Mouse (Mus musculus): ENCODE measurements around the gene Oaz3. TPM values are rescaled to one million over a fixed set of nuclear protein-coding genes. Genes with fewer than 3 reads are reported as not detected.

The Oaz3 gene
- polyA plus RNA-seq (2016; fragmentation: Nextera tagmentation; extraction: Ambion mirVana), result 0.29 and 0.51 TPM in 2 replicates

- peak within 1 kb of the TSS; percentile 97 for H3K4me3 ChIP-seq
- under 1% methylated on average over 24 of the region's 24 CpGs for WGBS
- H3K27me3 ChIP-seq (ENCODE audit: low read depth, poor library complexity, severe bottlenecking), result peaks cover 7% of the 10 kb centered on the region; the same call in 1 of the 2 replicates
- H3K36me3 ChIP-seq, result peaks cover 40% of the 10 kb centered on the region
- H3K27ac ChIP-seq, result peak within 1 kb of the TSS; percentile 89
- DNase-seq (ENCODE audit: low spot score), result no peak
- no peaks in the 10 kb centered on the region for H3K9me3 ChIP-seq (replicated peaks)
- H3K4me1 ChIP-seq, result peaks cover 9% of the 10 kb centered on the region
These were observed at the start of gene Oaz3 for GRCm38 (mm10) chr3:94443597-94443964. Gene Oaz3, minus strand, starts transcription at chr3:94443915.

- H3K27ac ChIP-seq, result no peak overlapping the region
- H3K27me3 ChIP-seq (ENCODE audit: low read depth, poor library complexity, severe bottlenecking), result no peaks in the 10 kb centered on the region
- peaks cover 31% of the 10 kb centered on the region for H3K4me1 ChIP-seq
- WGBS, result 81% methylated on average over 6 of the region's 6 CpGs
- H3K4me3 ChIP-seq, result no peak overlapping the region
- H3K9me3 ChIP-seq (replicated peaks), result no peaks in the 10 kb centered on the region
- H3K36me3 ChIP-seq, result peaks cover 6% of the 10 kb centered on the region; the same call in 1 of the 2 replicates
- DNase-seq (ENCODE audit: low spot score), result no peak
These were observed 43.9 kb upstream of the Oaz3 start for GRCm38 (mm10) chr3:94487581-94487980.

- H3K27me3 ChIP-seq (ENCODE audit: low read depth, poor library complexity, severe bottlenecking), result peaks cover 12% of the 10 kb centered on the region
- no peaks in the 10 kb centered on the region for H3K9me3 ChIP-seq (replicated peaks)
- no peak for DNase-seq (ENCODE audit: low spot score)
- peaks cover 31% of the 10 kb centered on the region for H3K4me1 ChIP-seq
- WGBS, result 82% methylated on average over 7 of the region's 7 CpGs
- no peak overlapping the region for H3K4me3 ChIP-seq
- H3K27ac ChIP-seq, result no peak overlapping the region
- H3K36me3 ChIP-seq, result 0 out of 2 replicates have a peak, but pooled peaks cover 3% of the 10 kb centered on the region
These were observed 42.2 kb upstream of the Oaz3 start for GRCm38 (mm10) chr3:94485922-94486321.

- peak; percentile 82 for DNase-seq (ENCODE audit: low spot score)
- Histone ChIP-seq H3K27me3 (ENCODE audit: low read depth, poor library complexity, severe bottlenecking) (peaks cover 32% of the 10 kb centered on the region), H3K9me3 (replicated peaks) (no peaks in the 10 kb centered on the region), H3K4me3 (no peak overlapping the region), H3K4me1 (peaks cover 49% of the 10 kb centered on the region), H3K27ac (no peak overlapping the region), H3K36me3 (no peaks in the 10 kb centered on the region)
- WGBS, result 23% methylated on average over 20 of the region's 20 CpGs
These were observed 40.2 kb upstream of the Oaz3 start for GRCm38 (mm10) chr3:94483790-94484439.

- peaks cover 43% of the 10 kb centered on the region for H3K27me3 ChIP-seq (ENCODE audit: low read depth, poor library complexity, severe bottlenecking)
- H3K36me3 ChIP-seq, result no peaks in the 10 kb centered on the region
- no peak overlapping the region for H3K4me3 ChIP-seq
- no peak overlapping the region for H3K27ac ChIP-seq
- WGBS, result 83% methylated on average over 17 of the region's 17 CpGs
- H3K9me3 ChIP-seq (replicated peaks), result no peaks in the 10 kb centered on the region
- peaks cover 59% of the 10 kb centered on the region for H3K4me1 ChIP-seq
- DNase-seq (ENCODE audit: low spot score), result no peak
These were observed 39.2 kb upstream of the Oaz3 start for GRCm38 (mm10) chr3:94482764-94483385.

- peaks cover 63% of the 10 kb centered on the region for H3K4me1 ChIP-seq
These were observed 37.7 kb upstream of the Oaz3 start for GRCm38 (mm10) chr3:94481429-94481828.

GRCm38 (mm10) chr3:94480291-94480884 lies 36.7 kb upstream of the Oaz3 start, which contains the start of gene Riiad1:
Gene Riiad1, minus strand, starts transcription at chr3:94480341.
- H3K4me3 ChIP-seq, result peak within 1 kb of the TSS; percentile 20; the same call in 1 of the 2 replicates
- H3K27ac ChIP-seq, result no peak within 1 kb of the TSS
- no peaks in the 10 kb centered on the region for H3K36me3 ChIP-seq
- DNase-seq (ENCODE audit: low spot score), result no peak
- 5% methylated on average over 16 of the region's 16 CpGs for WGBS
- no peaks in the 10 kb centered on the region for H3K9me3 ChIP-seq (replicated peaks)
- H3K27me3 ChIP-seq (ENCODE audit: low read depth, poor library complexity, severe bottlenecking), result peaks cover 48% of the 10 kb centered on the region
- peaks cover 61% of the 10 kb centered on the region for H3K4me1 ChIP-seq

More at GRCm38 (mm10) chr3:94481429-94481828, 37.7 kb upstream of the Oaz3 start:
- Histone ChIP-seq H3K27ac (no peak overlapping the region), H3K27me3 (ENCODE audit: low read depth, poor library complexity, severe bottlenecking) (peaks cover 48% of the 10 kb centered on the region), H3K4me3 (no peak overlapping the region), H3K9me3 (replicated peaks) (no peaks in the 10 kb centered on the region), H3K36me3 (no peaks in the 10 kb centered on the region)
- DNase-seq (ENCODE audit: low spot score), result no peak
- 76% methylated on average over 4 of the region's 4 CpGs for WGBS

- no peaks in the 10 kb centered on the region for H3K36me3 ChIP-seq
- peaks cover 48% of the 10 kb centered on the region for H3K27me3 ChIP-seq (ENCODE audit: low read depth, poor library complexity, severe bottlenecking)
- H3K4me3 ChIP-seq, result peak overlapping the region; percentile 20; the same call in 1 of the 2 replicates
- 6% methylated on average over 11 of the region's 11 CpGs for WGBS
- no peaks in the 10 kb centered on the region for H3K9me3 ChIP-seq (replicated peaks)
- H3K27ac ChIP-seq, result no peak overlapping the region
- DNase-seq (ENCODE audit: low spot score), result peak; percentile 63
- peaks cover 53% of the 10 kb centered on the region for H3K4me1 ChIP-seq
These were observed 35.8 kb upstream of the Oaz3 start for GRCm38 (mm10) chr3:94479564-94479963.

- Histone ChIP-seq H3K27me3 (ENCODE audit: low read depth, poor library complexity, severe bottlenecking) (peaks cover 48% of the 10 kb centered on the region), H3K4me1 (peaks cover 44% of the 10 kb centered on the region), H3K27ac (no peak overlapping the region), H3K36me3 (no peaks in the 10 kb centered on the region), H3K9me3 (replicated peaks) (no peaks in the 10 kb centered on the region), H3K4me3 (peak overlapping the region; percentile 28; the same call in 1 of the 2 replicates)
- 7% methylated on average over 9 of the region's 9 CpGs for WGBS
- no peak for DNase-seq (ENCODE audit: low spot score)
These were observed 35.0 kb upstream of the Oaz3 start for GRCm38 (mm10) chr3:94478591-94479169.

- peak; percentile 59 for DNase-seq (ENCODE audit: low spot score)
- peak within 1 kb of the TSS; percentile 28; the same call in 1 of the 2 replicates for H3K4me3 ChIP-seq
- peaks cover 48% of the 10 kb centered on the region for H3K27me3 ChIP-seq (ENCODE audit: low read depth, poor library complexity, severe bottlenecking)
- no peaks in the 10 kb centered on the region for H3K9me3 ChIP-seq (replicated peaks)
- no peak within 1 kb of the TSS for H3K27ac ChIP-seq
- 0% methylated on average over 14 of the region's 14 CpGs for WGBS
- no peaks in the 10 kb centered on the region for H3K36me3 ChIP-seq
- H3K4me1 ChIP-seq, result peaks cover 47% of the 10 kb centered on the region
These were observed 34.3 kb upstream of the Oaz3 start, which contains the start of gene Celf3 for GRCm38 (mm10) chr3:94477981-94478422. Gene Celf3, plus strand, starts transcription at chr3:94478295.

GRCm38 (mm10) chr3:94477444-94477843 lies 33.7 kb upstream of the Oaz3 start:
- Histone ChIP-seq H3K4me1 (peaks cover 52% of the 10 kb centered on the region), H3K4me3 (no peak overlapping the region)
- no peak for DNase-seq (ENCODE audit: low spot score)

GRCm38 (mm10) chr3:94476301-94477035 lies 32.8 kb upstream of the Oaz3 start:
- Histone ChIP-seq H3K27me3 (ENCODE audit: low read depth, poor library complexity, severe bottlenecking) (peaks cover 41% of the 10 kb centered on the region), H3K27ac (no peak overlapping the region), H3K4me3 (no peak overlapping the region), H3K9me3 (replicated peaks) (no peaks in the 10 kb centered on the region), H3K36me3 (no peaks in the 10 kb centered on the region), H3K4me1 (peaks cover 57% of the 10 kb centered on the region)
- WGBS, result 44% methylated on average over 8 of the region's 8 CpGs
- no peak for DNase-seq (ENCODE audit: low spot score)

More at GRCm38 (mm10) chr3:94477444-94477843, 33.7 kb upstream of the Oaz3 start:
- Histone ChIP-seq H3K27me3 (ENCODE audit: low read depth, poor library complexity, severe bottlenecking) (peaks cover 48% of the 10 kb centered on the region), H3K36me3 (no peaks in the 10 kb centered on the region), H3K9me3 (replicated peaks) (no peaks in the 10 kb centered on the region), H3K27ac (no peak overlapping the region)
- WGBS, result 65% methylated on average over 4 of the region's 4 CpGs
